Mouse (Mus musculus) ZHBTc4 (cell line): Measurements from ENCODE around the gene Nat8f6.
"Not testable (repeated sequence)": the region's sequence is repeated elsewhere in the genome, so short reads cannot be mapped to it uniquely, and the experiment has no call there.

Source experiments
- DNase-seq: peaks from one replicate; pipeline ENCODE4 v3.0.0-alpha.2; 2011; ENCODE audit warnings: low read depth, low spot score

Gene Nat8f6

DNA sequence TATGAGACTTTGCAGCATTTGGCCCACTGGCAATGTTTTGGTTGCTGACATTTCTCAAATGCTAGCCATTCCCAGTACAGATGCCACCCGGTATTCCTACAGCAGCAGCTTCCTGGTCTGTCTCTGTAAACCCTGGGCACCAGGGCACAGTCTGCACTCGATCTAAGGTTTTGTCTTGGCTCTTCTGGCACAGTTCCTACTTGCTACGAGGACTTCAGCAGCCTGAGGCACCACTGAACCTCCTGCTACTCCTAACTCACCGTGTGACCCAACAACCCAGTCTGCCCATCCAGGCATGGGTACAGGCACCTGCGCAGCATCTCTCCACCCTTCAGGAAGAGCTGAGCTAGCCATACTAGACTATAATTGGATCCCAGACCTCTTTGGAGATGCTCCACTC lies 15.3 kb upstream of the Nat8f6 start:
- DNase-seq, result not testable (repeated sequence)

DNA sequence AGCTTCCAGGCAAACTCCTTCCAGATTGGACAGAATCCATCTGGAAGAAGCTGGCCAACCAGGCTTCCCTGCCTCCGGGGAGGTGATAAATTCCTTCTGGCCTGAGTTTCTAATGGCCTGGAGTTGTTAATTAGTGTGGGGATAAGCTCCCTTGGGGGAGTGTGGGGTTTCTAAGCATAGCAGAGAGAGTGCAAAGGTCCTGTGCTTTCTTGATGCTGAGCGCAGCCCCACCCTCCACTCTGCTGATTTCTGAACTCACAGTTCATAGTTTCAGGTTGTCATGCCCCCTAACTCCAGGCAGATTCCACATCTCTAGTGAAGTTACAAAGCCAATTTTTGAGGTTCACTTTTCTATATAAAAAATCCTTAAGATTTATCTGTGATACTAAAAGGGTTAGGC lies 14.3 kb upstream of the Nat8f6 start:
- not testable (repeated sequence) for DNase-seq

- not testable (repeated sequence) for DNase-seq
Observed at GRCm38 (mm10) chr6:85834504-85835100, 13.8 kb upstream of the Nat8f6 start.

DNA sequence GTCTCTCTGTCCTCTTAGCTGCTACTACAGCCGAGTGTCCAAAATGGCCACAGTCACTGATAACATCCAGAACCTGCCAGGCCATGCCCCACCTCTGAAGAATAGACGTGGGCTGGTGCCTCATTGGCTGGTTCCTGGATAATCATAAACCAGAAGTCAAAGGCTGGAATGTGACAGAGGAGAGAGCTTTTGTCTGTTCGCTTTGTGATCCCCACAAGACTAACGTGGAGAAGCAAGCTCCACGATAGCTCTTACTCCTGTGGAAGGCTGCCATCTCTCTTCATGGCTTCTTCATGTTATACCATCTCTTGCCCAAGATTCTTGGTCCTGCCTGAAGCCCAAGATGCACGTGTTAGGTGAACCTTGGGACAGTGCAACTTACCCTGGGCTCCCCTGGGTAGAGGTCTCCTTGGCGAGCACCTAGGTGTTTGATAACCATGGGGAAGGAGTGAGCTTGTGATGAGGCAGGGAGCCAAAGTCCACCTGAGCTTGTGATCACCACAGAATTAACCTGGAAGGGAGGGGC lies 11.1 kb upstream of the Nat8f6 start, which contains the start of gene Nat8:
TSS of gene Nat8 (minus strand) at position 287 of the 526 bp plus-strand sequence.
- DNase-seq, result no peak

DNA sequence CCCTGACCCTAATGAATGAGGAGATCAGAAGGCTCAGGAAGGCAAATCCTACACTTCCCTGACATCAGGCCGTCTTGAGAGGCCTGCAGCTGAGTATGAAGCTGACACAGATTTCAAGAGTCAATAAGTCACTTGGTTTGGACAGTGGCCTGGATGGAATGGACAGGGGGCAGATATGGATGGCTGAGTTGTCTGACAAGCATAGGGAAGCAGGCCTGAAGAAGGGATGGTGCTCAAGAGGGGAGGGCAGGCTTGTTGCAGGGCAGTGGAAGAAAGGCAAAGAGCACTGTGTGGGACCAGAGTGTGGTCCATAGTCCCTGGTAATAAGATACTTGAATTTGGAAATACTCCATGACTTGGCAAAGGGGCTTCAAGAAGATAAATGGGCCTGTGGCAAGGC lies 8.7 kb upstream of the Nat8f6 start:
- DNase-seq, result no peak

DNA sequence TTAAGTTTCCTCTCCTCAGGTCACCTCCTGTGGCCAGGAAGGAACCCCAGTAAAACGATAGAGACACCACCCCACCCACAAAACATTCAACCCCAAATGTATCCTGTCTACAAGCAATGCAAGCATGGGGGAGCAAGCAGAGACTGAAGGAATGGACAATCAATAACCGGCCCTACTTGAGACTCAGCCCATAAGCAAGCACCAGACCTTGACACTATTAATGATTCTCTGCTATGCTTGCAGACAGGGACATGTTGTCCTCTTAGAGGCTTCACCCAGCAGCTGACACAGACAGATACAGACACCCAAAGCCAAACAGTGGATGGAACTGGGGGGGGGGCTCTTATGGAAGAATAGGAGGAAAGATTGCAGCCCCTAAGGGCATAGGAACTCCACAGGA lies 5.1 kb upstream of the Nat8f6 start:
- no peak for DNase-seq

DNA sequence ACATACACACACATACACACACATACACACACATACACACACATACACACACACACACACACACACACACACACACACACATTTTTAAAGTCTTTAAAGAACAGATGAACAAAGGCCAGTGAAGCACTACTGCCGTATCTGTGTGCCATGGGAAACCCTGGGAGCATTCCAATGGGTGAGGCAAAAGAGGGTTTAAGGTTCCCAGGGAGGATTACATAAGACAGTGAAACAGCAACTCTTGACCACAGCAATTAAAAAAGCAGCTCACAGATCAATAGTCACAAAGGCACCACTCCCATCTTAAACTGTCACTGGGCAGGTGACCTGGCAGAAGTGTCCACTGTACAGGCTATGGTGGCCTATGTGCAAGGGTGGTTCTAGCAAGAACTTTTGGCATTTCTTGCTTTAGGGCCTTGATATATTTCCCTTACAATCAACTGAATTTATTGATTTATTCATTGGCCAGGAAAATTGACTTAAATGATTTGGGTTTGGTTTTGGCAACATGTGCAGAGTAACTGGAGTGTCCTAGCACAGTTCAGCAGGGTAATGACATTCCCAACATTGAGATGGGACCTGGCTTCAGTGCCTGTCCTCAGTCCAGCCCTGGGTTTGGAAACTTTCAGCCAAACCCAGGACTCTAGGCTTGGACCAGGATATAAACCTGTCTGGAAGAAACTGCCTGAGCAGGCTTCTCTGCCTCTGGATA lies 2.8 kb upstream of the Nat8f6 start:
- DNase-seq, result no peak

DNA sequence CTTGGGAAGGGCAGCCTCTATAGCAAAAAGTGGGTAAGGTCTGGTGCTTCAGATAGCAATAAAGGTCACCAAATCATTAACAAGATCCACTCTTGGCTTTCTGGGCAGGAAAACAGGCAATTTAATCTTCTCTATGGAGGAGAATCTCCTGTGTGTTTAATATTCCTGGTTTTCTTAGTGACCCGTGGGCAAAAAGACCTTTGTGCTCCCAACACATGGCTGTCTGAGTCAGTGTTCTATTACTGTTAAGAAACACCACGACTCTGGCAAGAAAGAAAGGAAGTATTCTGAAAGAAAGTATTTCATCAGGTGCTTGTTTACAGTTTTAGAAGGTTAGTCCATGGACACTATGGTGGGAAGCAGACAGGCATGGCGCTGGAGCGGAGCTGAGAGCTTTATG lies 1.5 kb upstream of the Nat8f6 start:
- DNase-seq, result no peak

DNA sequence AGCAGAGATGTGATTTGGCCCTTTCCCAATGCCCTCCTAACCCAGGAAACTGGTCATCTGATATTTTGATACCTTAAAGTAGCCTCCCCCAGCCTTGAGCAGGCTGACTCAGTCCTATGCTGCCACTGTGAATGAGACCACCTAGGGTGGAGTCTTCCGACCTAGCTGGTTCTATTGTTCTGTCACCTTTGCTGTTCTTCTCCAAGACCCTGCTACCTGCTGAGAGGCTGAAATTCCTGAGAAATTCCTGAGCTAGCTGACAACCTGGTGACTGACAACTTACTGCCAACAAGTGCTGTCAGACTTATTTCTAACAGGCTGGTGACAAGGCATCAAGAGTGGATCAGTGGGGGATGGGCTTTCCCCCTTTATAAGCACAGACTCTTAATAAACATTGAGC lies 2.4 kb downstream of the Nat8f6 start:
- peak; percentile 75 for DNase-seq

GRCm38 (mm10) chr6:85813339-85813738 lies 7.4 kb downstream of the Nat8f6 start:
- DNase-seq, result no peak

- not testable (repeated sequence) for DNase-seq
Observed at GRCm38 (mm10) chr6:85810942-85811537, 9.7 kb downstream of the Nat8f6 start.

DNA sequence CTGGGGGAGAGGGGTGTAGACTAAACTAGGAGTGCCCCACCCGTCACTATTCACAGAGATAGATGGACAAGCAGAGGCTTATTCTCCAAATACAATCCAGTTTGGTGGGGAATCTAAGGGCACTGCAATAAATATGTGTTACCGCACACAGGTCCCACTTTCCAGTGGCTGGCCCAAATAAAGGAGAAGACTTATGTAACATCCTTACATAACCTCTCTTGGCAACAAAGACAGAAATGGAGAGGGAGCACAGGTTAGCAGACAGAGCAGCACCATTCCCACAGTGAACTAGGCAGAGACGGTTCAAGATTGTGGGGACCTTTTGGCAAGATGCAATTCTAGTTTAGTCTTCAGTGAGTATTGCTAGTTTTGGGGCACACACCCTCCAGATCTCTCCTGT lies 10.2 kb downstream of the Nat8f6 start:
- DNase-seq, result not testable (repeated sequence)

DNA sequence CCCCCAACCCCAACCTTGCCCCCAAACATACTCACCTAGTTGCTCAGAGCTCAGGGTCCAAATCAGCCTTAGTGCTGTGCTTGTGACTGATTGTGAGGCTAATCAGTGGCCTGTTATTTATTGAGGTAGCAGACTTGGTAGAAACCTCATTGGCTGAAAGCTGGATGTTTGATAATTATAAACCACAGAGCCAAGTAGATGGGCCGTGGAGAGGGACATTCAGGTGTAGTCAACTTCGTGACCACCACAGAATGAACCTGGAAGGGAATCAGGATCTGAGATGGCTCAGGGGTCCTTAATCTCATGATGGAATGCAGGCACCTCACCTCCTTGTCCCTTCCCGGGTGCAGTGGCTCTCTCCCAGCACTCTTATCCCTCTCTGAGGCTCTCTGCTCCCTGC lies 11.0 kb downstream of the Nat8f6 start:
- not testable (repeated sequence) for DNase-seq

GRCm38 (mm10) chr6:85803180-85803579 lies 17.6 kb downstream of the Nat8f6 start:
- not testable (repeated sequence) for DNase-seq

DNA sequence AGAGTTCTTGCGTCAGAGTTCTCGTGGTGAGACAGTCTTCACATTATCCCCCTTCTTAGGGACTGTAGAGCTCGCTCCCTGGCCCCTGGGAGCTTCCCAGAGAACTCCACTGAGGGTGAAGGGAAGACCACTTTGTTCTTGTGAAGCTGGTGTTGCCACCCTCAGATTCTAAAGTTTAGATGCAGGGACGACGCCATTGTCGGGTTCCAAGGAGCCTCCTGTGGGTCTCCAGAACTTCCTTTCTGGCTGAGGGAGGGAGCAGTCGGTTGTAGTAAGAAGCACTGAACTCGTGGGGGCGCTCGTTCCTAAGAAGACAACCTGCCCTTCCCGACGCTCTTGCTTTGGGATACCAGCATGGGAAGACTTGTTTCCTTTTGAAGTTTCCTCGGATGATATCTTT lies 55.2 kb downstream of the Nat8f6 start, which contains the start of gene Nat8f3:
TSS of gene Nat8f3 (minus strand) at position 223 of the 400 bp plus-strand sequence.
- DNase-seq, result peak; percentile 23

DNA sequence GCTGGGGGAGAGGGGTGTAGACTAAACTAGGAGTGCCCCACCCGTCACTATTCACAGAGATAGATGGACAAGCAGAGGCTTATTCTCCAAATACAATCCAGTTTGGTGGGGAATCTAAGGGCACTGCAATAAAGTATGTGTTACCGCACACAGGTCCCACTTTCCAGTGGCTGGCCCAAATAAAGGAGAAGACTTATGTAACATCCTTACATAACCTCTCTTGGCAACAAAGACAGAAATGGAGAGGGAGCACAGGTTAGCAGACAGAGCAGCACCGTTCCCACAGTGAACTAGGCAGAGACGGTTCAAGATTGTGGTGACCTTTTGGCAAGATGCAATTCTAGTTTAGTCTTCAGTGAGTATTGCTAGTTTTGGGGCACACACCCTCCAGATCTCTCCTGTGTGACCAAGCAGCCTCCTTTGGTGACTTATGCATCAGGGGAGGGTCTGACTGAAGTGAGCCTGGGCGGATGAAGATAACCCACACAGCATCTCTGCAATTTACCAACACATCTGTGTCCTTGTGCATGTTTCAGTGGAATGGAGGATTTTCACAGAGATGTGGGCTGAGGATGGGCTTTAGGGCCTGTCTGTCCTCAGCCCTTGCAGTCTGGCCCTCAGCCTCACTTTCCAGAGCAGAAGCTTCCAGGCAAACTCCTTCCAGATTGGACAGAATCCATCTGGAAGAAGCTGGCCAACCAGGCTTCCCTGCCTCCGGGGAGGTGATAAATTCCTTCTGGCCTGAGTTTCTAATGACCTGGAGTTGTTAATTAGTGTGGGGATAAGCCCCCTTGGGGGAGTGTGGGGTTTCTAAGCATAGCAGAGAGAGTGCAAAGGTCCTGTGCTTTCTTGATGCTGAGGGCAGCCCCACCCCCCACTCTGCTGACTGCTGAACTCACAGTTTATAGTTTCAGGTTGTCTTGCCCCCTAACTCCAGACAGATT lies 57.4 kb downstream of the Nat8f6 start:
- DNase-seq, result not testable (repeated sequence)

DNA sequence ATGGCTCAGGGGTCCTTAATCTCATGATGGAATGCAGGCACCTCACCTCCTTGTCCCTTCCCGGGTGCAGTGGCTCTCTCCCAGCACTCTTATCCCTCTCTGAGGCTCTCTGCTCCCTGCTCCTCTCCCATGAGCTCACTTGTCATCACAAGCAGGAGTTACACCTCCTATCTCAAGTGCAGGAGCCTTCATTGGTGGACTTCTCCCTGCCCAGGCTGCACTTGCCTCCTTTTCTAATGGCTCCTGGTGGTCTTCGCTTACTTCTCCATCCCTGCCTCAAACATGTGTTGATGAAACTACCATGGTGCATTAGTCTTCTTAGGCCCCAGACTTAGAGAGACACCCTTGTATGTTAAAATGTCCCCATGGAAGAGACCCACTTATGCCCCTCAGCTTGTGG lies 58.1 kb downstream of the Nat8f6 start:
- not testable (repeated sequence) for DNase-seq
